Mouse (Mus musculus) stomach, postnatal 0 days (tissue): ENCODE measurements around the gene Usp42. TPM values are rescaled to one million over a fixed set of nuclear protein-coding genes. Genes with fewer than 3 reads are reported as not detected.
A peak's percentile ranks its signal among the peaks of the same experiment; 100 is the strongest.

Experiments
- ATAC-seq: fragments of 200-750 bp; cut with Nextera tagmentation; 2 replicates; pipeline ENCODE4 v1.8.0; 2017; ENCODE audit not compliant: low FRiP score, low TSS enrichment
- DNase-seq: peaks from one replicate; pipeline ENCODE4 v3.0.0-alpha.2; 2016; ENCODE audit warnings: low spot score
- H3K27ac ChIP-seq: fragments of 300-500 bp; sonication (generic); replicated peaks from 2 replicates; pipeline ENCODE4 v1.5.1; 2014; ENCODE audit warnings: mild to moderate bottlenecking, control low read depth
- H3K27me3 ChIP-seq: fragments of 300-500 bp; sonication (generic); 2 replicates; pipeline ENCODE4 v1.6.1; 2014; ENCODE audit warnings: low read length; ENCODE audit not compliant: control insufficient read depth, insufficient read depth
- H3K36me3 ChIP-seq: fragments of 300-500 bp; sonication (generic); 2 replicates; pipeline ENCODE4 v1.6.1; 2014; ENCODE audit warnings: low read length, mixed read lengths; ENCODE audit not compliant: control insufficient read depth, insufficient read depth
- H3K4me1 ChIP-seq: fragments of 300-500 bp; sonication (generic); replicated peaks from 2 replicates; pipeline ENCODE4 v1.6.1; 2014; ENCODE audit warnings: antibody characterized with exemption; ENCODE audit not compliant: control insufficient read depth, insufficient read depth
- H3K4me2 ChIP-seq: fragments of 300-500 bp; sonication (generic); replicated peaks from 2 replicates; pipeline ENCODE4 v1.6.1; 2014; ENCODE audit warnings: low read depth, mild to moderate bottlenecking, control low read depth, moderate library complexity
- H3K4me3 ChIP-seq: fragments of 300-500 bp; sonication (generic); 2 replicates; pipeline ENCODE4 v1.5.1; 2014; ENCODE audit warnings: low read depth, low read length, control low read depth
- H3K9ac ChIP-seq: fragments of 300-500 bp; sonication (generic); 2 replicates; pipeline ENCODE4 v1.6.1; 2014; ENCODE audit warnings: mild to moderate bottlenecking, low read length, control low read depth, mixed read lengths
- H3K9me3 ChIP-seq: fragments of 300-500 bp; sonication (generic); 2 replicates; pipeline ENCODE4 v1.6.1; 2016; ENCODE audit warnings: low read length; ENCODE audit not compliant: control insufficient read depth
- CTCF ChIP-seq: IDR thresholded peaks from 2 replicates; pipeline ENCODE4 v1.5.1; 2016; ENCODE audit warnings: antibody characterized with exemption, low read depth, mild to moderate bottlenecking, moderate library complexity
- EP300 ChIP-seq: optimal IDR thresholded peaks from 2 replicates; pipeline ENCODE3; 2016; ENCODE audit warnings: antibody characterized with exemption
- WGBS: fragments of 180-500 bp; shearing (Covaris S2); extraction: QIAGEN DNeasy Blood & Tissue Kit; methylation state at CpG from one replicate; pipeline ENCODE4 v1.1.7; 2014; 5-methylcytosine and 5-hydroxymethylcytosine counted together
- polyA plus RNA-seq: library from polyadenylated mRNA; unstranded; fragments of >200 nt; fragmentation: Nextera tagmentation; extraction: Ambion mirVana; gene quantifications from 2 replicates; pipeline ENCODE4 v1.2.1, GENCODE M21; 2015

The Usp42 gene
- polyA plus RNA-seq, 1 experiment from 2014 or later, result 5.7 TPM

- Histone ChIP-seq H3K36me3 (peaks cover 30% of the 10 kb centered on the region), H3K4me3 (no peak overlapping the region), H3K27me3 (no peaks in the 10 kb centered on the region), H3K4me1 (no peaks in the 10 kb centered on the region), H3K9me3 (no peaks in the 10 kb centered on the region), H3K4me2 (no peak overlapping the region), H3K27ac (no peak overlapping the region), H3K9ac (no peak overlapping the region)
- no peak for DNase-seq
- WGBS, result 91% methylated on average over 4 of the region's 4 CpGs
- ATAC-seq, result no peak
- TF ChIP-seq CTCF, result no peak
- no peak for TF ChIP-seq EP300
Observed at GRCm38 (mm10) chr5:143698454-143698853, 33.6 kb downstream of the Usp42 start.

GRCm38 (mm10) chr5:143696323-143696722 lies 35.8 kb downstream of the Usp42 start:
- H3K36me3 ChIP-seq, result peaks cover 27% of the 10 kb centered on the region
- H3K4me3 ChIP-seq, result no peak overlapping the region
- no peak overlapping the region for H3K4me2 ChIP-seq
- no peaks in the 10 kb centered on the region for H3K27me3 ChIP-seq
- 67% methylated on average over 3 of the region's 3 CpGs for WGBS
- H3K9ac ChIP-seq, result no peak overlapping the region
- H3K9me3 ChIP-seq, result no peaks in the 10 kb centered on the region
- ATAC-seq (peak; percentile 45; the same call in 1 of the 2 replicates), DNase-seq (no peak)
- peak; percentile 78 for TF ChIP-seq CTCF
- TF ChIP-seq EP300, result no peak
- H3K27ac ChIP-seq, result no peak overlapping the region
- no peaks in the 10 kb centered on the region for H3K4me1 ChIP-seq

DNA sequence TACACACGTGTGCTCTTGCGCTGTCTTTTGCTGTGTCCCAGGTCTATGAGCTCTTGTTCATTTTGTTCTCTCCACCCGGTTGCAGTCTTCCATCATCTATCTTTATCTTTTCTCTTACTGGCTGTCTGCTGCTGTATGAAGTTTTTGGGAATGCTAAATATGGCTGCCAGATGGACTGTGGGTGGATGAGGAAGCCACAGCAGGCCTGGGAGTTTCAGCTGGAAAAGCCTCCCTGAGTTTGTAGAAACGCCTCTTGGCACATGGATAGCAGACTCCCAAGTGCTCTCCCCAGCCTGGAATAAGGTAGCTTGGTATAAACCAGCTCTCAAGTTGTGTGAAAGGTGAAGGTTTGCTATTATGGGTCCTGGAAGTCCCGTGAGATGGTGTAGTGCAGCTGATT lies 41.2 kb downstream of the Usp42 start:
- 88% methylated on average over 5 of the region's 5 CpGs for WGBS
- H3K4me1 ChIP-seq, result no peaks in the 10 kb centered on the region
- H3K36me3 ChIP-seq, result peaks cover 25% of the 10 kb centered on the region
- H3K4me3 ChIP-seq, result no peak overlapping the region
- H3K4me2 ChIP-seq, result no peak overlapping the region
- no peak overlapping the region for H3K9ac ChIP-seq
- no peaks in the 10 kb centered on the region for H3K27me3 ChIP-seq
- TF ChIP-seq CTCF (no peak), EP300 (no peak)
- H3K9me3 ChIP-seq, result no peaks in the 10 kb centered on the region
- H3K27ac ChIP-seq, result no peak overlapping the region
- ATAC-seq, result no peak
- DNase-seq, result no peak

DNA sequence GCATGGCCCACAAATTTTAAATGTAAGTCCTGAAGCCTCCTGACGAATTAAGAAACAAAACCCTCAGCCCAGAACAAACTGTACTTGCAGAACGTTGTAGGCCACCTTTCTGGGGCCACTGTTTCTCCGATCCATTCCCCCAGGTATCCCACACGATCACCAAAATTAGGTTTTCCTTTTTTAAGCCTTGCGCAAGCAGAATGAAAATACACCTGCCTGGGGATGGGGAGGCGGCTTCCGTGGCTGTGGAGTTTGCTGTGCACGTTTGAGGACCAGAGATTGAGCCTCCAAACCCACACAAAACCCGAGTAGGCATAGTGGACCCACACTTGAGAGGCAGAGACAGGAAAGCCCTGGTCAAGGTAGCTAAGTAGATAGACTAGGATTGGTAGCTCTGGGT lies 41.7 kb downstream of the Usp42 start:
- no peak for ATAC-seq
- no peaks in the 10 kb centered on the region for H3K4me1 ChIP-seq
- no peak overlapping the region for H3K27ac ChIP-seq
- H3K4me3 ChIP-seq, result no peak overlapping the region
- no peaks in the 10 kb centered on the region for H3K27me3 ChIP-seq
- TF ChIP-seq CTCF (no peak), EP300 (no peak)
- no peak overlapping the region for H3K4me2 ChIP-seq
- WGBS, result 89% methylated on average over 9 of the region's 9 CpGs
- peaks cover 25% of the 10 kb centered on the region for H3K36me3 ChIP-seq
- no peak for DNase-seq
- no peak overlapping the region for H3K9ac ChIP-seq
- H3K9me3 ChIP-seq, result no peaks in the 10 kb centered on the region

DNA sequence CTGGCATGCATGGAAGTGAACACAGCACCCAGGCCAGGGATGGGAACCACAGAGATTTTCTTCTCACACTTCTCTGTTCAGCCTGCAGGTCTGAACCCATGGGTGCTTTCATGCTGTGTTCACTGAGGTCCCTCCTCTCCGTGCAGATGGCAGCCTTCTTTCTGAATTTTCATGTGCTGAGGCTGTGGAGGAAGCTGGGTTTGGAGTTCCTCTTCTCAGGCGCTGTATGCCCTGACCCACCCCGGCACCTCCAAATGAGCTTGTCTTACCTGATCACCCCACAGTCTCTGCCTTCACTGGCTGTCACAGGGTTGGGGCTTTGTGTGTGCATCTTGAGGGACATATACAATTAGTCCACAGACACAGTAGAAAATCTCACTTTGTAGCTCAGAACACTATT lies 44.5 kb downstream of the Usp42 start:
- no peaks in the 10 kb centered on the region for H3K27me3 ChIP-seq
- ATAC-seq (no peak), DNase-seq (no peak)
- H3K4me3 ChIP-seq, result no peak overlapping the region
- no peak for TF ChIP-seq CTCF
- no peak for TF ChIP-seq EP300
- H3K27ac ChIP-seq, result no peak overlapping the region
- H3K4me2 ChIP-seq, result no peak overlapping the region
- no peak overlapping the region for H3K9ac ChIP-seq
- H3K4me1 ChIP-seq, result no peaks in the 10 kb centered on the region
- WGBS, result 92% methylated on average over 3 of the region's 3 CpGs
- no peaks in the 10 kb centered on the region for H3K9me3 ChIP-seq
- peaks cover 18% of the 10 kb centered on the region for H3K36me3 ChIP-seq

DNA sequence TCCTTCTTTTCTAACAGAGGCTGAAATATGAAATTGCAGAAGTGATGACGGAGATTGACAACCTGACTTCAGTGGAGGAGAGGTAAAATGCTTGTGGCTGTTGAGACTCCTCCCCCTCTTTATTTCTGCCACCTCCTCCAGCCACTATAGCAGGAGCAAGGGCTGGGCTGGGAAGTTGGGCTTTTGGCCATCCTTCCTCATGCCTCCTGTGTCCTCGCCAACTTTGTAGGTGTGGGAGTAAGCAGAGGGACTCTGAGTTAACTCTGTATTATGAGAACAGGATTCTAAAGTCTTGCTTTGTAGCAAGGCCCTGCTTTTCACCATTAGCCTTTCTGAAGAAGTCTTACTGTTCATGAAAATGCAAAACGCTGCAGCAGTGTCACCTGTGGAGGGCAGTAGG lies 45.6 kb downstream of the Usp42 start:
- Histone ChIP-seq H3K9me3 (no peaks in the 10 kb centered on the region), H3K27me3 (no peaks in the 10 kb centered on the region), H3K4me2 (no peak overlapping the region), H3K36me3 (peaks cover 11% of the 10 kb centered on the region), H3K4me1 (no peaks in the 10 kb centered on the region), H3K9ac (no peak overlapping the region), H3K4me3 (no peak overlapping the region), H3K27ac (no peak overlapping the region)
- no peak for ATAC-seq
- DNase-seq, result no peak
- no peak for TF ChIP-seq CTCF
- no peak for TF ChIP-seq EP300
- WGBS, result 86% methylated on average over 3 of the region's 3 CpGs
